Mouse (Mus musculus): ENCODE measurements around the gene Synpo2l.

GRCm38 (mm10) chr14:20713832-20714231 lies 45.7 kb upstream of the Synpo2l start:
- no peak for TF ChIP-seq GATA1 (IDR thresholded peaks at IDR 0.05; ENCODE audit: low read length)
- no peak for TF ChIP-seq TAL1 (IDR thresholded peaks at IDR 0.05; ENCODE audit: low read length)

Measured in erythroblast, embryonic 14.5 days (primary cell).